Mouse (Mus musculus): Measurements from ENCODE around the gene Smad9. TPM values are rescaled to one million over a fixed set of nuclear protein-coding genes. Genes with fewer than 3 reads are reported as not detected.

Gene Smad9
- polyA plus RNA-seq, 1 experiment = 1.5 TPM

- peak; percentile 77 for TF ChIP-seq CTCF (IDR thresholded peaks at IDR 0.05; ENCODE audit: borderline replicate concordance, insufficient read depth, low read length)
- TF ChIP-seq POLR2A (IDR thresholded peaks at IDR 0.05; ENCODE audit: low read depth, low read length) = no peak
- no peak overlapping the region for H3K4me3 ChIP-seq (ENCODE audit: insufficient read depth, low read length)
- no peak overlapping the region for H3K27ac ChIP-seq (ENCODE audit: insufficient read depth, low read length)
- H3K4me1 ChIP-seq (ENCODE audit: control insufficient read depth, insufficient read depth, low read length) = no peaks in the 10 kb centered on the region
Observed at GRCm38 (mm10) chr3:54797211-54797610, 41.8 kb downstream of the Smad9 start.

GRCm38 (mm10) chr3:54803713-54804112 lies 48.3 kb downstream of the Smad9 start:
- H3K4me3 ChIP-seq (ENCODE audit: insufficient read depth, low read length) = no peak overlapping the region
- no peak overlapping the region for H3K27ac ChIP-seq (ENCODE audit: insufficient read depth, low read length)
- no peaks in the 10 kb centered on the region for H3K4me1 ChIP-seq (ENCODE audit: control insufficient read depth, insufficient read depth, low read length)
- TF ChIP-seq POLR2A (IDR thresholded peaks at IDR 0.05; ENCODE audit: low read depth, low read length) = no peak
- no peak for TF ChIP-seq CTCF (IDR thresholded peaks at IDR 0.05; ENCODE audit: borderline replicate concordance, insufficient read depth, low read length)

GRCm38 (mm10) chr3:54807061-54807661 lies 51.8 kb downstream of the Smad9 start:
- H3K4me3 ChIP-seq (ENCODE audit: insufficient read depth, low read length) = peak overlapping the region; percentile 81
- TF ChIP-seq POLR2A (IDR thresholded peaks at IDR 0.05; ENCODE audit: low read depth, low read length) (no peak), CTCF (IDR thresholded peaks at IDR 0.05; ENCODE audit: borderline replicate concordance, insufficient read depth, low read length) (no peak)
- H3K4me1 ChIP-seq (ENCODE audit: control insufficient read depth, insufficient read depth, low read length) = no peaks in the 10 kb centered on the region
- peak overlapping the region; percentile 16; the same call in 1 of the 2 replicates for H3K27ac ChIP-seq (ENCODE audit: insufficient read depth, low read length)

- H3K4me1 ChIP-seq (ENCODE audit: control insufficient read depth, insufficient read depth, low read length) = no peaks in the 10 kb centered on the region
- TF ChIP-seq POLR2A (IDR thresholded peaks at IDR 0.05; ENCODE audit: low read depth, low read length) (peak; percentile 92), CTCF (IDR thresholded peaks at IDR 0.05; ENCODE audit: borderline replicate concordance, insufficient read depth, low read length) (no peak)
Observed at GRCm38 (mm10) chr3:54807666-54808217, 52.4 kb downstream of the Smad9 start, which contains the start of gene Rfxap. Gene Rfxap, minus strand, starts transcription at chr3:54807791.

GRCm38 (mm10) chr3:54809111-54809510 lies 53.7 kb downstream of the Smad9 start:
- H3K27ac ChIP-seq (ENCODE audit: insufficient read depth, low read length) = no peak overlapping the region
- no peak for TF ChIP-seq CTCF (IDR thresholded peaks at IDR 0.05; ENCODE audit: borderline replicate concordance, insufficient read depth, low read length)
- H3K4me3 ChIP-seq (ENCODE audit: insufficient read depth, low read length) = no peak overlapping the region
- H3K4me1 ChIP-seq (ENCODE audit: control insufficient read depth, insufficient read depth, low read length) = no peaks in the 10 kb centered on the region

More at GRCm38 (mm10) chr3:54807666-54808217, 52.4 kb downstream of the Smad9 start, which contains the start of gene Rfxap:
- H3K4me3 ChIP-seq (ENCODE audit: insufficient read depth, low read length) = peak within 1 kb of the TSS; percentile 81
- peak within 1 kb of the TSS; percentile 16; the same call in 1 of the 2 replicates for H3K27ac ChIP-seq (ENCODE audit: insufficient read depth, low read length)

- H3K4me3 ChIP-seq (ENCODE audit: insufficient read depth, low read length) = no peak overlapping the region
- H3K4me1 ChIP-seq (ENCODE audit: control insufficient read depth, insufficient read depth, low read length) = no peaks in the 10 kb centered on the region
- no peak overlapping the region for H3K27ac ChIP-seq (ENCODE audit: insufficient read depth, low read length)
- TF ChIP-seq CTCF (IDR thresholded peaks at IDR 0.05; ENCODE audit: borderline replicate concordance, insufficient read depth, low read length) (no peak), POLR2A (IDR thresholded peaks at IDR 0.05; ENCODE audit: low read depth, low read length) (no peak)
Observed at GRCm38 (mm10) chr3:54811616-54812015, 56.2 kb downstream of the Smad9 start.

- Histone ChIP-seq H3K4me3 (ENCODE audit: insufficient read depth, low read length) (no peak overlapping the region), H3K4me1 (ENCODE audit: control insufficient read depth, insufficient read depth, low read length) (no peaks in the 10 kb centered on the region), H3K27ac (ENCODE audit: insufficient read depth, low read length) (no peak overlapping the region)
- TF ChIP-seq POLR2A (IDR thresholded peaks at IDR 0.05; ENCODE audit: low read depth, low read length) (no peak), CTCF (IDR thresholded peaks at IDR 0.05; ENCODE audit: borderline replicate concordance, insufficient read depth, low read length) (no peak)
Observed at GRCm38 (mm10) chr3:54813418-54813988, 58.1 kb downstream of the Smad9 start.

GRCm38 (mm10) chr3:54814622-54815021 lies 59.2 kb downstream of the Smad9 start:
- Histone ChIP-seq H3K4me3 (ENCODE audit: insufficient read depth, low read length) (no peak overlapping the region), H3K4me1 (ENCODE audit: control insufficient read depth, insufficient read depth, low read length) (no peaks in the 10 kb centered on the region), H3K27ac (ENCODE audit: insufficient read depth, low read length) (no peak overlapping the region)
- no peak for TF ChIP-seq POLR2A (IDR thresholded peaks at IDR 0.05; ENCODE audit: low read depth, low read length)
- TF ChIP-seq CTCF (IDR thresholded peaks at IDR 0.05; ENCODE audit: borderline replicate concordance, insufficient read depth, low read length) = no peak

- Histone ChIP-seq H3K4me1 (ENCODE audit: control insufficient read depth, insufficient read depth, low read length) (no peaks in the 10 kb centered on the region), H3K4me3 (ENCODE audit: insufficient read depth, low read length) (no peak overlapping the region), H3K27ac (ENCODE audit: insufficient read depth, low read length) (no peak overlapping the region)
- TF ChIP-seq POLR2A (IDR thresholded peaks at IDR 0.05; ENCODE audit: low read depth, low read length) (no peak), CTCF (IDR thresholded peaks at IDR 0.05; ENCODE audit: borderline replicate concordance, insufficient read depth, low read length) (peak; percentile 63)
Observed at GRCm38 (mm10) chr3:54815292-54815691, 59.9 kb downstream of the Smad9 start.

GRCm38 (mm10) chr3:54822526-54822925 lies 67.1 kb downstream of the Smad9 start:
- Histone ChIP-seq H3K4me3 (ENCODE audit: insufficient read depth, low read length) (no peak overlapping the region), H3K4me1 (ENCODE audit: control insufficient read depth, insufficient read depth, low read length) (no peaks in the 10 kb centered on the region), H3K27ac (ENCODE audit: insufficient read depth, low read length) (no peak overlapping the region)
- TF ChIP-seq CTCF (IDR thresholded peaks at IDR 0.05; ENCODE audit: borderline replicate concordance, insufficient read depth, low read length) = no peak
- no peak for TF ChIP-seq POLR2A (IDR thresholded peaks at IDR 0.05; ENCODE audit: low read depth, low read length)
